Mouse (Mus musculus): ENCODE data around the gene Trim15. TPM values are rescaled to one million over a fixed set of nuclear protein-coding genes. Genes with fewer than 3 reads are reported as not detected.

Trim15 gene
- polyA plus RNA-seq, 1 experiment from 2014 or later = 0.25 TPM

- H3K9me3 ChIP-seq (ENCODE audit: control insufficient read depth, low read length) = no peaks in the 10 kb centered on the region
- no peak within 1 kb of the TSS for H3K4me3 ChIP-seq (replicated peaks; ENCODE audit: low read length)
- H3K27me3 ChIP-seq (replicated peaks; ENCODE audit: control insufficient read depth, insufficient read depth, low read length) = no peaks in the 10 kb centered on the region
- H3K27ac ChIP-seq (ENCODE audit: low read length) = no peak within 1 kb of the TSS
- no peak for ATAC-seq
- H3K9ac ChIP-seq (replicated peaks; ENCODE audit: low read depth, low read length) = no peak within 1 kb of the TSS
- H3K4me1 ChIP-seq (replicated peaks; ENCODE audit: control insufficient read depth, insufficient read depth, low read length) = no peaks in the 10 kb centered on the region
- no peaks in the 10 kb centered on the region for H3K36me3 ChIP-seq (ENCODE audit: control insufficient read depth, insufficient read depth)
- H3K4me2 ChIP-seq (ENCODE audit: low read length) = no peak within 1 kb of the TSS
Observed at GRCm38 (mm10) chr17:36811871-36812270, 55.1 kb downstream of the Trim15 start, which contains the start of gene H2-M10.6. H2-M10.6 (plus strand) TSS chr17:36812171.

Other genes starting within 250 kb of the Trim15 start
- gene H2-M9, start 224.5 kb downstream of the Trim15 start, polyA plus RNA-seq (2015; fragmentation: Nextera tagmentation; extraction: Ambion mirVana) = not detected in 2 replicates
- gene H2-M1, start 195.0 kb downstream of the Trim15 start, polyA plus RNA-seq (2015; fragmentation: Nextera tagmentation; extraction: Ambion mirVana) = not detected in 2 replicates
- gene H2-M10.5, start 94.3 kb downstream of the Trim15 start, polyA plus RNA-seq (2015; fragmentation: Nextera tagmentation; extraction: Ambion mirVana) = not detected in 2 replicates
- not detected in 2 replicates for gene H2-M10.6, start 55.0 kb downstream of the Trim15 start, polyA plus RNA-seq (2015; fragmentation: Nextera tagmentation; extraction: Ambion mirVana)
- 33.1 and 38.2 TPM in 2 replicates for gene Trim26, start 30.1 kb downstream of the Trim15 start, polyA plus RNA-seq (2015; fragmentation: Nextera tagmentation; extraction: Ambion mirVana)
- gene Trim10, start 2.4 kb upstream of the Trim15 start, polyA plus RNA-seq (2015; fragmentation: Nextera tagmentation; extraction: Ambion mirVana) = 1.1 and 1.7 TPM in 2 replicates
- not detected in 2 replicates for gene Trim40, start 22.9 kb upstream of the Trim15 start, polyA plus RNA-seq (2015; fragmentation: Nextera tagmentation; extraction: Ambion mirVana)
- not detected in 2 replicates for gene Trim31, start 30.9 kb upstream of the Trim15 start, polyA plus RNA-seq (2015; fragmentation: Nextera tagmentation; extraction: Ambion mirVana)
- 0.87 and 1.1 TPM in 2 replicates for gene Rnf39, start 75.7 kb upstream of the Trim15 start, polyA plus RNA-seq (2015; fragmentation: Nextera tagmentation; extraction: Ambion mirVana)
- 143 and 146 TPM in 2 replicates for gene Ppp1r11, start 84.5 kb upstream of the Trim15 start, polyA plus RNA-seq (2015; fragmentation: Nextera tagmentation; extraction: Ambion mirVana)
- gene Znrd1, start 91.3 kb upstream of the Trim15 start, polyA plus RNA-seq (2015; fragmentation: Nextera tagmentation; extraction: Ambion mirVana) = 58.9 and 66.9 TPM in 2 replicates
- 4.8 and 5.1 TPM in 2 replicates for gene Znrd1as, start 91.4 kb upstream of the Trim15 start, polyA plus RNA-seq (2015; fragmentation: Nextera tagmentation; extraction: Ambion mirVana)
- gene 2410137M14Rik, start 114.0 kb upstream of the Trim15 start, polyA plus RNA-seq (2015; fragmentation: Nextera tagmentation; extraction: Ambion mirVana) = 0.25 TPM in 1 of 2 replicates, not detected in the other
- 1.6 and 2.3 TPM in 2 replicates for gene H2-M5, start 122.3 kb upstream of the Trim15 start, polyA plus RNA-seq (2015; fragmentation: Nextera tagmentation; extraction: Ambion mirVana)
- gene Zfp57, start 134.0 kb upstream of the Trim15 start, polyA plus RNA-seq (2015; fragmentation: Nextera tagmentation; extraction: Ambion mirVana) = 351 and 383 TPM in 2 replicates
- 1.9 and 2.9 TPM in 2 replicates for gene Mog, start 156.2 kb upstream of the Trim15 start, polyA plus RNA-seq (2015; fragmentation: Nextera tagmentation; extraction: Ambion mirVana)
- gene Gabbr1, start 178.8 kb upstream of the Trim15 start, polyA plus RNA-seq (2015; fragmentation: Nextera tagmentation; extraction: Ambion mirVana) = 46.0 and 58.6 TPM in 2 replicates
- not detected in 2 replicates for gene Olfr90, start 221.3 kb upstream of the Trim15 start, polyA plus RNA-seq (2015; fragmentation: Nextera tagmentation; extraction: Ambion mirVana)
- not detected in 2 replicates for gene Olfr91, start 231.1 kb upstream of the Trim15 start, polyA plus RNA-seq (2015; fragmentation: Nextera tagmentation; extraction: Ambion mirVana)

All from forebrain, embryonic 16.5 days (tissue).